Mouse (Mus musculus) kidney, adult 18-20 months (tissue): ENCODE data around the gene Abca16.

Experiments
- DNase-seq: peaks from one replicate; pipeline ENCODE4 v3.0.0; 2021

The Abca16 gene

GRCm38 (mm10) chr7:120409447-120409846, at the start of gene Abca16:
Gene Abca16, plus strand, starts transcription at chr7:120409647.
- DNase-seq = no peak

DNA sequence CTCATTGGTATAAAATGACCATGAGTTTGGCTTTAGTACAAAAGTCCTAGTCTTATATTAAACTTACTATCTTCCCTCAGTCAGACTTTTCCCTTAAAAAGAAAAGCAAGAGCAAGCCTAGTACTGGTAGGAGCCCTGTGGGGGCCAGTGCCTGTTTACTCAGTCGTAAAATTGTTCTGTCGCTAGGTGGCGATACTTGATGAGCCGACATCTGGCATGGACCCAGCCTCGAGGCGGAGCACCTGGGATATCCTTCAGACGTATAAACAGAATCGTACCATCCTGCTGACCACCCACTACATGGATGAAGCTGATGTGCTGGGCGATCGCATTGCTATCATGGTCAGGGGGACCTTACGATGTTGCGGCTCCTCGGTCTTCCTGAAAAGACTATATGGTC, 48.3 kb upstream of the Abca16 start:
- no peak for DNase-seq

DNA sequence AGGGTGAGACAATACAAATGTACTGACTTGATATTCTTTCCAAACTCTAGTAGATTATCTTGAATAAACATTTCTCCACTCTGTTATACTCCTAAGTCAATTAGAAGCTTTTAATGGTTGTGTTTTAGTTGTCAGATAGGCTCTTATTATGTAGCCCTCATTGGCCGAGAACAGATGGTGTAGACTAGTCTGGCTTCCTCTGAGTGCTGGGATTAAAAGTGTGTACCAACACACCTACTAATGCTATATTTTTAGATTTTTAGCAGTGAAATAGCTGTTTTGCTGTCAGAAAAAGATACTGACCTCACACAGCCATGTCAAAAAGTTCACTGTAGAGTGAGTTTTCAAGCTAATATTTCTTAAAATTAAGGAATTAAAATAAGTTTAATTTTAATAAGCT, 2.9 kb downstream of the Abca16 start:
- DNase-seq = no peak

DNA sequence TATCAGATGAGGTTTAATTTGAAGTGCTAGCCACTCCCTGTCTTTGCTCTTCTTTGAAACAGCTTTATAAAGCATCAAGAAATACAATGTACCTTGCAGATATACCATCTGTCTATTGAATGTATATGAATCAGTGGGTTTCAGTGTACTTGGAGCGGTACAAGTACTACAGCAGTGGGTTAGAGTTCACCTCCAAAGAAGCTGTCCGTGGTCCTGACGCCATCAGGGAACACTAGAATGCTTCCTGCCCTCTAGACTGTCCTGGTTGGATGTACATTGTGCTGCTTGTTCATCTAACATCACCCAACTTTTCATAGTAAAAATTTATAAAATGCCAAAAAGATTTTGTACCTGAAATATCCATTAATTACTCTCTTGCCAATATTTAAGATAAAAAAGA, 17.2 kb downstream of the Abca16 start:
- DNase-seq = no peak

- no peak for DNase-seq
Observed at GRCm38 (mm10) chr7:120431464-120431863, 22.0 kb downstream of the Abca16 start.

DNA sequence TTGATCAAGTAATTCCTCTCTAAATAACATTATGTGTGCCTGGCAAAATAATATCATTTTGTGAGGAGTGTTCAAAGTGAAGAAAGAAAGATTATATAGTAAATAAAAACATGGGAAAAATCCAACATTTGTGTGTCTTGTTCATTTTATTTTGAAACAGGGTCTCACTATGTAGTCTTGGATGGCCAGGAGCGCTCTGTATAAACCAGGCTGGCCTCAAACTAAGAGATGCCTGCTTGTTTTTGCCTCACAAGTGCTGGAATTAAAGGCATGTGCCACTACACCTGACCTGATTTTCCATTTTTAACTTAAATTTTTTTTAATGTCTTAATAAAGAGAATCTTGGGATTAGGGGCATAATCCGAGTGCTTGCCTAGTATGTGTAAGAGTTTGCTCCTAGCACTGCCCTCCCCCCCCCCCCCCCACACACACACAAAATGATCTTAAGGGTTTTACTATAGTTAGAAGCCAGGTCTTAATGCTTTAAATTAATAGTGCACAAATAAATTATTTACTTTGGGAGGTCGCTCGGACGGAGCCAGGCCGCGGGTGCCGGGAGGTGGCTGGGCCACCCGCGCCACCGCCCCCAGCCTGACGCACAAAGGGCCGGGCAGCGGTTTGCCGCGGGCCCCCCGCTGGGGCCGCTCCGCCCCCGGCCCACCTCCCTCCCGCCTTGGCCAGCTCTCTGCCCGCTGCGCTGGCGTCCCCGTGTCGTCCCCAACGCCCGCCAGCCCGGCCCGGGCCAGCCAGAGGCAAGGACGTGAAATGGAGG, 94.6 kb downstream of the Abca16 start:
- no peak for DNase-seq

- no peak for DNase-seq
Observed at GRCm38 (mm10) chr7:120504663-120504979, 95.2 kb downstream of the Abca16 start.

GRCm38 (mm10) chr7:120534805-120535204, 125.4 kb downstream of the Abca16 start:
- no peak for DNase-seq

DNA sequence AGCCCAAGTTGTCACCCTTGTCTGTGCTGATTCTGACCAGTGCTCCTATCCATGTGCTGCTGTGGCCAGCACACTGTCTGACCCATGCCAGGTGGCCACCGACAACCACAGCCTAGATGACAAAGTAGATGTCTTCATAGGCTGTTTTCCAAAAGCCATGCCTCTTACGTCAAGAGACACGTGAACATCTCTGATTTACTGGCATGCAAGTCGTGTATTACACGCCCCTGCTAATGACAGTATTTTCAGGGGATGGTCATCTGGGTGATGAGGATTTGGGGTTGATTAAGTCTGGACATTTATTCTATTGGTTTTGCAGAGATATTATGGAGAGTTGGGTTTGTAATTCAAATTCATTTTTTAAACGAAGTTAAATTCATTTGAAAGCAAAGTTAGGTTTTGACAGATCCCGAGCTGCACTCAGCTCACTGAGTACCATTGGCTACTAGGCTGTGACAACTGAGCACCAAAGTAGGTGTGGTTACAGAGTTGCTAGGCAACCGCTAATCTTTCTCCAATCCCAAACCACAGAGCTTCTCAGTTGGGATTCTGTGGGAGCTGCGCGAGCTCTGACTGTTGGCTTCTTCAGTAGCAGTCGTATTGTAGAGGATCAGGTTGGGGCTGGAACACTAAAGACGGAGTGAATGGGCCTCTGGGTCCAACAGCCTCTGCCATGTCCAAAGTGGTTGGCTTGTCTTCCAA, 143.2 kb downstream of the Abca16 start:
- DNase-seq = no peak

- no peak for DNase-seq
Observed at GRCm38 (mm10) chr7:120553181-120553551, 143.7 kb downstream of the Abca16 start.

- DNase-seq = no peak
Observed at GRCm38 (mm10) chr7:120567366-120567765, 157.9 kb downstream of the Abca16 start.

DNA sequence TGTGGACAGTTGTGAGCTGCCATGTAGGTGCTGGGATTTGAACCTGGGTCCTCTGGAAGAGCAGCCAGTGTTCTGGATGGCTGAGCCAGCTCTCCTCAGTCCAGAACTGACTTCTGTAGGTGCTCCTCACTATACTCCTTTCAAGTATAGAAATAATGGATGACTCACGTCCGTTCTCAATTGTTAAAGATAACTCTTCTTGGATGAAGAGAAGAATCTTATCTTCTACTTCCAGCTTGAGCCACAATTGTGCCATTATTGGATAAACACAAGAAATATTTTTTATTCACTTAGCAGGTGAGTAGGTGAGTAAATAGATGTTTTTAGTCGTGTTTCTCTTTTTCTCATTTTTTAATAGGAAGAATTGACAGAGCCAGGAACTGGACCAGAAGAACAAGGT, 167.1 kb downstream of the Abca16 start:
- no peak for DNase-seq
